Mouse (Mus musculus): ENCODE measurements around the gene Tex12. TPM values are rescaled to one million over a fixed set of nuclear protein-coding genes. Genes with fewer than 3 reads are reported as not detected.

Tex12 gene
- polyA plus RNA-seq, 1 experiment from 2014 or later, result not detected

- Histone ChIP-seq H3K27me3 (no peaks in the 10 kb centered on the region), H3K4me3 (no peak overlapping the region), H3K9me3 (no peaks in the 10 kb centered on the region), H3K9ac (no peak overlapping the region), H3K4me1 (no peaks in the 10 kb centered on the region), H3K36me3 (peaks cover 11% of the 10 kb centered on the region; the same call in 1 of the 2 replicates), H3K27ac (no peak overlapping the region), H3K4me2 (replicated peaks) (no peak overlapping the region)
- 77% methylated on average over 10 of the region's 10 CpGs for WGBS
- no peak for ATAC-seq (ENCODE audit: insufficient number of reproducible peaks, insufficient read depth, low FRiP score, low TSS enrichment)
These were observed 29.9 kb upstream of the Tex12 start for GRCm38 (mm10) chr9:50590856-50591518.

GRCm38 (mm10) chr9:50586955-50587354, 25.8 kb upstream of the Tex12 start:
- Histone ChIP-seq H3K9ac (no peak overlapping the region), H3K9me3 (no peaks in the 10 kb centered on the region), H3K36me3 (no peaks in the 10 kb centered on the region), H3K4me3 (no peak overlapping the region), H3K27me3 (no peaks in the 10 kb centered on the region), H3K27ac (no peak overlapping the region), H3K4me1 (no peaks in the 10 kb centered on the region), H3K4me2 (replicated peaks) (no peak overlapping the region)
- WGBS, result 72% methylated on average over 4 of the region's 4 CpGs
- no peak for ATAC-seq (ENCODE audit: insufficient number of reproducible peaks, insufficient read depth, low FRiP score, low TSS enrichment)

- ATAC-seq (ENCODE audit: insufficient number of reproducible peaks, insufficient read depth, low FRiP score, low TSS enrichment), result no peak
- no peaks in the 10 kb centered on the region for H3K27me3 ChIP-seq
- no peak overlapping the region for H3K9ac ChIP-seq
- WGBS, result 78% methylated on average over 6 of the region's 6 CpGs
- no peaks in the 10 kb centered on the region for H3K36me3 ChIP-seq
- H3K4me1 ChIP-seq, result no peaks in the 10 kb centered on the region
- no peak overlapping the region for H3K4me3 ChIP-seq
- H3K27ac ChIP-seq, result no peak overlapping the region
- no peak overlapping the region for H3K4me2 ChIP-seq (replicated peaks)
- H3K9me3 ChIP-seq, result no peaks in the 10 kb centered on the region
These were observed 24.2 kb upstream of the Tex12 start for GRCm38 (mm10) chr9:50585145-50585818.

GRCm38 (mm10) chr9:50580370-50580769, 19.2 kb upstream of the Tex12 start:
- ATAC-seq (ENCODE audit: insufficient number of reproducible peaks, insufficient read depth, low FRiP score, low TSS enrichment), result no peak
- Histone ChIP-seq H3K36me3 (no peaks in the 10 kb centered on the region), H3K27ac (no peak overlapping the region), H3K27me3 (no peaks in the 10 kb centered on the region), H3K9ac (no peak overlapping the region), H3K4me3 (no peak overlapping the region), H3K4me2 (replicated peaks) (no peak overlapping the region), H3K4me1 (no peaks in the 10 kb centered on the region; the same call in 1 of the 2 replicates), H3K9me3 (no peaks in the 10 kb centered on the region)
- WGBS, result 43% methylated on average over 4 of the region's 4 CpGs

GRCm38 (mm10) chr9:50569599-50570525, 8.7 kb upstream of the Tex12 start:
- no peak overlapping the region for H3K4me3 ChIP-seq
- no peak for ATAC-seq (ENCODE audit: insufficient number of reproducible peaks, insufficient read depth, low FRiP score, low TSS enrichment)
- H3K9ac ChIP-seq, result no peak overlapping the region
- no peaks in the 10 kb centered on the region for H3K27me3 ChIP-seq
- 75% methylated on average over 10 of the region's 10 CpGs for WGBS
- no peaks in the 10 kb centered on the region for H3K9me3 ChIP-seq
- H3K4me2 ChIP-seq (replicated peaks), result no peak overlapping the region
- no peaks in the 10 kb centered on the region for H3K4me1 ChIP-seq
- no peak overlapping the region for H3K27ac ChIP-seq
- H3K36me3 ChIP-seq, result no peaks in the 10 kb centered on the region

- ATAC-seq (ENCODE audit: insufficient number of reproducible peaks, insufficient read depth, low FRiP score, low TSS enrichment), result no peak
- 76% methylated on average over 2 of the region's 2 CpGs for WGBS
- no peaks in the 10 kb centered on the region for H3K27me3 ChIP-seq
- no peaks in the 10 kb centered on the region for H3K9me3 ChIP-seq
- H3K36me3 ChIP-seq, result no peaks in the 10 kb centered on the region
- H3K4me3 ChIP-seq, result no peak overlapping the region
- no peak overlapping the region for H3K27ac ChIP-seq
- no peak overlapping the region for H3K4me2 ChIP-seq (replicated peaks)
- no peaks in the 10 kb centered on the region for H3K4me1 ChIP-seq
- H3K9ac ChIP-seq, result no peak overlapping the region
These were observed 6.8 kb upstream of the Tex12 start for GRCm38 (mm10) chr9:50567881-50568280.

GRCm38 (mm10) chr9:50567372-50567771, 6.2 kb upstream of the Tex12 start:
- Histone ChIP-seq H3K9ac (no peak overlapping the region), H3K27ac (no peak overlapping the region), H3K4me2 (replicated peaks) (no peak overlapping the region), H3K4me3 (no peak overlapping the region), H3K36me3 (no peaks in the 10 kb centered on the region), H3K27me3 (no peaks in the 10 kb centered on the region), H3K4me1 (no peaks in the 10 kb centered on the region), H3K9me3 (no peaks in the 10 kb centered on the region)
- 85% methylated on average over 4 of the region's 4 CpGs for WGBS
- no peak for ATAC-seq (ENCODE audit: insufficient number of reproducible peaks, insufficient read depth, low FRiP score, low TSS enrichment)

- H3K4me3 ChIP-seq, result no peak overlapping the region
- 80% methylated on average over 4 of the region's 4 CpGs for WGBS
- no peaks in the 10 kb centered on the region for H3K36me3 ChIP-seq
These were observed 4.8 kb upstream of the Tex12 start for GRCm38 (mm10) chr9:50565940-50566339.

GRCm38 (mm10) chr9:50565173-50565572, 4.0 kb upstream of the Tex12 start:
- Histone ChIP-seq H3K4me1 (no peaks in the 10 kb centered on the region), H3K27ac (no peak overlapping the region), H3K36me3 (no peaks in the 10 kb centered on the region), H3K9me3 (0 out of 2 replicates have a peak, but pooled peaks cover 5% of the 10 kb centered on the region), H3K27me3 (no peaks in the 10 kb centered on the region), H3K9ac (no peak overlapping the region), H3K4me3 (no peak overlapping the region), H3K4me2 (replicated peaks) (no peak overlapping the region)
- no peak for ATAC-seq (ENCODE audit: insufficient number of reproducible peaks, insufficient read depth, low FRiP score, low TSS enrichment)
- 79% methylated on average over 7 of the region's 7 CpGs for WGBS

More at GRCm38 (mm10) chr9:50565940-50566339, 4.8 kb upstream of the Tex12 start:
- no peak overlapping the region for H3K9ac ChIP-seq
- no peaks in the 10 kb centered on the region for H3K4me1 ChIP-seq
- H3K27ac ChIP-seq, result no peak overlapping the region
- no peaks in the 10 kb centered on the region for H3K27me3 ChIP-seq
- no peak for ATAC-seq (ENCODE audit: insufficient number of reproducible peaks, insufficient read depth, low FRiP score, low TSS enrichment)
- 0 out of 2 replicates have a peak, but pooled peaks cover 3% of the 10 kb centered on the region for H3K9me3 ChIP-seq
- H3K4me2 ChIP-seq (replicated peaks), result no peak overlapping the region

- WGBS, result 90% methylated on average over 2 of the region's 2 CpGs
- ATAC-seq (ENCODE audit: insufficient number of reproducible peaks, insufficient read depth, low FRiP score, low TSS enrichment), result no peak
These were observed 814 bp upstream of the Tex12 start for GRCm38 (mm10) chr9:50561918-50562360.

GRCm38 (mm10) chr9:50555094-50555446, 6.1 kb downstream of the Tex12 start, which contains the start of gene Bco2:
TSS of gene Bco2 (minus strand) at chr9:50555181.
- Histone ChIP-seq H3K27ac (no peak within 1 kb of the TSS), H3K36me3 (no peaks in the 10 kb centered on the region), H3K9ac (0 out of 2 replicates have a peak within 1 kb of the TSS, but pooled peaks have one; percentile 24), H3K9me3 (no peaks in the 10 kb centered on the region), H3K27me3 (no peaks in the 10 kb centered on the region), H3K4me2 (replicated peaks) (peak within 1 kb of the TSS; percentile 36), H3K4me1 (peaks cover 8% of the 10 kb centered on the region; the same call in 1 of the 2 replicates), H3K4me3 (0 out of 2 replicates have a peak within 1 kb of the TSS, but pooled peaks have one; percentile 12)
- no peak for ATAC-seq (ENCODE audit: insufficient number of reproducible peaks, insufficient read depth, low FRiP score, low TSS enrichment)
- WGBS, result 13% methylated on average over 2 of the region's 2 CpGs

More at GRCm38 (mm10) chr9:50561918-50562360, 814 bp upstream of the Tex12 start:
- no peaks in the 10 kb centered on the region for H3K27me3 ChIP-seq
- H3K27ac ChIP-seq, result no peak overlapping the region
- H3K4me2 ChIP-seq (replicated peaks), result no peak overlapping the region
- no peak overlapping the region for H3K9ac ChIP-seq
- no peak overlapping the region for H3K4me3 ChIP-seq
- H3K9me3 ChIP-seq, result 0 out of 2 replicates have a peak, but pooled peaks cover 5% of the 10 kb centered on the region
- H3K4me1 ChIP-seq, result no peaks in the 10 kb centered on the region
- no peaks in the 10 kb centered on the region for H3K36me3 ChIP-seq
